Mouse (Mus musculus): ENCODE results near the gene Cadps. TPM values are rescaled to one million over a fixed set of nuclear protein-coding genes. Genes with fewer than 3 reads are reported as not detected.

The Cadps gene
- polyA plus RNA-seq, 1 experiment from 2014 or later = 2.3 TPM

DNA sequence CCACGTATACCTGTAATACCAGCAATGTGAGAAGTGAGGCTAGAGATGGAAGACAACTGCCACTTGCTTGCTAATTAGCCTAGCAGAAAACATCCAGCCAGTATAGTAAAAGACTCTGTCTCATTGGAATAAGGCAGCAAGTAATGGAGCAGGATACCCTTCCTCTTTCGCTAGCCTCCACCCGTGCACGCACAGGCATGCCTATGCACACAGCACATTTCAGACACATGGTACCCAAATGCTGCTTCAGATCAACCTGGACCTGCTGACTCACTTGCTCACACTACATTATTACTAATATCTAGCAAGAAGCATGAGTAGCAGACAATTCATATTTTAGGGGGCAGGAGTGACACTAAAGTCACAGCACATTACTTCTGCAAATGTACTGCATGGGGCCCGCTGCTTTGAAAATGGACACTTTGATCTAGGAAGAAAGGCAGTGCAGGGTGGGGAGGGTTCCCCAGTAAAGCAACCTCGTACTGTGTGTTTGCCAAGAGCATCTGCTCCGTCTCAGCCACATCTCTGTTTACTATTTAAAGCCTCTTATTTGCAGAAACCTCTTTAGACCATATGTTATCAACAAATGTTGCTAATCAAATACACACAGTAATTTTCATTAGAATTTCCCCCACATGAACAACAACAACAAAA is 263.8 kb downstream of the Cadps start:
- Histone ChIP-seq H3K36me3 (ENCODE audit: control insufficient read depth, insufficient read depth, low read length) (no peaks in the 10 kb centered on the region), H3K4me2 (ENCODE audit: low read depth, low read length) (no peak overlapping the region), H3K9me3 (replicated peaks; ENCODE audit: control insufficient read depth, low read length) (no peaks in the 10 kb centered on the region), H3K9ac (ENCODE audit: low read length) (no peak overlapping the region), H3K27me3 (ENCODE audit: control insufficient read depth, insufficient read depth, low read length) (no peaks in the 10 kb centered on the region), H3K4me1 (ENCODE audit: control insufficient read depth, insufficient read depth, low read length) (no peaks in the 10 kb centered on the region), H3K27ac (ENCODE audit: low read length) (no peak overlapping the region), H3K4me3 (replicated peaks; ENCODE audit: low read length) (no peak overlapping the region)
- no peak for ATAC-seq (ENCODE audit: insufficient read depth, low FRiP score)
- 58% methylated on average over 7 of the region's 7 CpGs for WGBS

DNA sequence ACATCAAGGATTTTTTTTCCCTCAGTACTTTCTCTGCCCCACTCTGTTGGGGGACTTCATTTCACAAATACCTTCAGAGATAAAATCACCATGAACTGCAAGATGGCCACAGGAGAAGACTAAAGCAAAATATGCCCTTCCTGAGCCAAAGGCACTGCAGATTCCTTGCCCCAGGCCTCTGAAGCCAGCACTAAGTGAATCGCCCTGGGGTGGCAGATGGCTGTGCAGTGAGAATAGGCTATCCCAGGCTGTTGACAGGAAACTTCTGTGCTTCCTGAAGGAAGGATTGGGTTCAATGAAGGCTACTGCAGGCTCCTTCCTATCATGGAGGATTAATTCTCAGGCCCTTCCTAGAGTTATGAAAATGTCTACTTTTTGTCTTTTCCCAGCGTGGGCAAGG is 268.4 kb downstream of the Cadps start:
- Histone ChIP-seq H3K27ac (ENCODE audit: low read length) (no peak overlapping the region), H3K9ac (ENCODE audit: low read length) (no peak overlapping the region), H3K4me3 (replicated peaks; ENCODE audit: low read length) (no peak overlapping the region), H3K4me1 (ENCODE audit: control insufficient read depth, insufficient read depth, low read length) (no peaks in the 10 kb centered on the region), H3K9me3 (replicated peaks; ENCODE audit: control insufficient read depth, low read length) (no peaks in the 10 kb centered on the region), H3K4me2 (ENCODE audit: low read depth, low read length) (no peak overlapping the region), H3K36me3 (ENCODE audit: control insufficient read depth, insufficient read depth, low read length) (no peaks in the 10 kb centered on the region), H3K27me3 (ENCODE audit: control insufficient read depth, insufficient read depth, low read length) (no peaks in the 10 kb centered on the region)
- no peak for ATAC-seq (ENCODE audit: insufficient read depth, low FRiP score)
- WGBS = 66% methylated on average over 2 of the region's 2 CpGs

DNA sequence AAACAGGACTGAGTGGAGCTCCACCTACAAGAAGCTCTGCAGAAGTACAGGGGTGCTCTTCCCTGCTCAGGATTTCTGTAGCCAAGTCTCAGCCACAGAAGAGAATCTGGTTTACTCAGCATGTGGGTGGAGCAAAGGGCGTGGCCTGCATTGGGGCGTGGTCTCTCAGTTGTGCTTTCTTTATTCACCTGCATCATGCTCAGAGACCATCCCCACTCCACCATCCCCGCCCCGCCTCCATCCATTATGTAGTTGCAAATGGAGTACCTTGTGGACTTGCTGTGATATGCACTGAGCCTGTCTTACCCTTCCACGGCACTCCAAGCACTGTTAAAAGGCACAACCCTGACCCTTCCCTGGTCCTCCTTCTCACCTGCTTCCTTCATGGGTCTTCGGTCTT is 271.5 kb downstream of the Cadps start:
- no peak overlapping the region for H3K9ac ChIP-seq (ENCODE audit: low read length)
- H3K4me2 ChIP-seq (ENCODE audit: low read depth, low read length) = no peak overlapping the region
- H3K9me3 ChIP-seq (replicated peaks; ENCODE audit: control insufficient read depth, low read length) = no peaks in the 10 kb centered on the region
- H3K36me3 ChIP-seq (ENCODE audit: control insufficient read depth, insufficient read depth, low read length) = no peaks in the 10 kb centered on the region
- H3K4me1 ChIP-seq (ENCODE audit: control insufficient read depth, insufficient read depth, low read length) = no peaks in the 10 kb centered on the region
- H3K27ac ChIP-seq (ENCODE audit: low read length) = no peak overlapping the region
- H3K27me3 ChIP-seq (ENCODE audit: control insufficient read depth, insufficient read depth, low read length) = no peaks in the 10 kb centered on the region
- no peak overlapping the region for H3K4me3 ChIP-seq (replicated peaks; ENCODE audit: low read length)
- no peak for ATAC-seq (ENCODE audit: insufficient read depth, low FRiP score)
- WGBS = 35% methylated on average over 6 of the region's 6 CpGs

DNA sequence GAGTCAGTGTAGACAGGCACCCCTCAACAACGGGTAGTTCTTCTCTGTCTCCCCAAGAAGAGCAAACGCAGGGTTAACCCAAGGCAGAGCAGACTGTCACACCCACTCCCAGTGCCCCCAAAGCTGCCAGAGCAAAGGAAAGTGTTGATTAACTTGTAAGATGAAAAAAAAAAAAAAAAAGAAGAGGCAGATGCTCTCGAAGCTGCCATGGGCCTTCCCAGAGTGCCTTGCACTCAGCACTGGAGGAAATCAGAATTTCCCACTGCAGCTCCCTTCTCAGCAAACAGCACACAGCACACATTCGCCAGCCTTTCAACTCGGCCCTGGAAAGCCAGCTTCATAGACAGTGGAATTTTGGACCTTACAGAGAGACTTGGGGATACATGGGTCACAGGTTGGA is 271.9 kb downstream of the Cadps start:
- H3K9me3 ChIP-seq (replicated peaks; ENCODE audit: control insufficient read depth, low read length) = no peaks in the 10 kb centered on the region
- no peaks in the 10 kb centered on the region for H3K4me1 ChIP-seq (ENCODE audit: control insufficient read depth, insufficient read depth, low read length)
- 39% methylated on average over 5 of the region's 5 CpGs for WGBS
- H3K36me3 ChIP-seq (ENCODE audit: control insufficient read depth, insufficient read depth, low read length) = no peaks in the 10 kb centered on the region
- H3K27me3 ChIP-seq (ENCODE audit: control insufficient read depth, insufficient read depth, low read length) = no peaks in the 10 kb centered on the region
- no peak overlapping the region for H3K27ac ChIP-seq (ENCODE audit: low read length)
- no peak for ATAC-seq (ENCODE audit: insufficient read depth, low FRiP score)
- H3K4me2 ChIP-seq (ENCODE audit: low read depth, low read length) = no peak overlapping the region
- no peak overlapping the region for H3K9ac ChIP-seq (ENCODE audit: low read length)
- H3K4me3 ChIP-seq (replicated peaks; ENCODE audit: low read length) = no peak overlapping the region

DNA sequence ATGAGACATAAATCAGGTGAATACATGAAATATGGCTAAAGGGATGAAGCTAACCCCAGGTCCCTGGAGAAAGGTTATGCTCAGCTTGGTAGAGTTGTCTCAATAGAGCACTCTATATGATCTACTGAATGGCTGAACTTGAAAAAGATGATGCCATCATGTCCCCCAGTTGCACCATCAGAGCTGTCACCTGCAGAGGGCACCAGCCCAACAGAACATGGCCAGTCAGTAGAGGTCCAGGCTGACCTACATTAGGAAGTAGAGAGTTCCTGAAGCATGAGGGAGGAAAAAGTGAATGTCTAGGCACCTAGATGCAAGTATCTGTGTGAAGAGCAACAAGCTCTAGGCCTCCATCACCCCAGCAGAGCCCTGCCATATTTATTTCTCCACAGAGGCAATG is 273.6 kb downstream of the Cadps start:
- H3K9ac ChIP-seq (ENCODE audit: low read length) = no peak overlapping the region
- no peak overlapping the region for H3K4me3 ChIP-seq (replicated peaks; ENCODE audit: low read length)
- H3K36me3 ChIP-seq (ENCODE audit: control insufficient read depth, insufficient read depth, low read length) = no peaks in the 10 kb centered on the region
- no peaks in the 10 kb centered on the region for H3K9me3 ChIP-seq (replicated peaks; ENCODE audit: control insufficient read depth, low read length)
- H3K27me3 ChIP-seq (ENCODE audit: control insufficient read depth, insufficient read depth, low read length) = no peaks in the 10 kb centered on the region
- H3K4me2 ChIP-seq (ENCODE audit: low read depth, low read length) = no peak overlapping the region
- no peak overlapping the region for H3K27ac ChIP-seq (ENCODE audit: low read length)
- no peak for ATAC-seq (ENCODE audit: insufficient read depth, low FRiP score)
- H3K4me1 ChIP-seq (ENCODE audit: control insufficient read depth, insufficient read depth, low read length) = no peaks in the 10 kb centered on the region

DNA sequence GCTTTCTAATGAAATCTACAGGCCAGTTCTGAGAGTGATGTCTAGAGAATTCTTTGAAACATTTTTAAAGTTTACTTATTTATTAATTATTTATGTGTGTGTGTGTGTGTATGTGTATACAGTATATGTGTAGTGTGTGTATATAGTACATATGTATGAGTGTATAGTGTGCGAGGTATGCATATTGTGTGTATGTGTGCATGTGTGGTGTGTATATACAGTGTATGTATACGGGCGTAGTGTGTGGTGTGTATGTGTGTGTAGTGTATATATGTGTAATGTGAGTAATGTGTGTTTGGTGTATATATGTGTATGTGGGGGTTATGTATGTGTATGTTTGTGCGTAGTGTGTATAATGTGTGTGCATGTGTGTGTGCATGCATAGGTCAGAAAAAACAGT is 275.4 kb downstream of the Cadps start:
- H3K9me3 ChIP-seq (replicated peaks; ENCODE audit: control insufficient read depth, low read length) = no peaks in the 10 kb centered on the region
- no peaks in the 10 kb centered on the region for H3K36me3 ChIP-seq (ENCODE audit: control insufficient read depth, insufficient read depth, low read length)
- no peak overlapping the region for H3K4me3 ChIP-seq (replicated peaks; ENCODE audit: low read length)
- no peak for ATAC-seq (ENCODE audit: insufficient read depth, low FRiP score)
- no peaks in the 10 kb centered on the region for H3K27me3 ChIP-seq (ENCODE audit: control insufficient read depth, insufficient read depth, low read length)
- no peak overlapping the region for H3K27ac ChIP-seq (ENCODE audit: low read length)
- 90% methylated on average over 4 of the region's 4 CpGs for WGBS
- no peak overlapping the region for H3K4me2 ChIP-seq (ENCODE audit: low read depth, low read length)
- H3K9ac ChIP-seq (ENCODE audit: low read length) = no peak overlapping the region
- no peaks in the 10 kb centered on the region for H3K4me1 ChIP-seq (ENCODE audit: control insufficient read depth, insufficient read depth, low read length)

DNA sequence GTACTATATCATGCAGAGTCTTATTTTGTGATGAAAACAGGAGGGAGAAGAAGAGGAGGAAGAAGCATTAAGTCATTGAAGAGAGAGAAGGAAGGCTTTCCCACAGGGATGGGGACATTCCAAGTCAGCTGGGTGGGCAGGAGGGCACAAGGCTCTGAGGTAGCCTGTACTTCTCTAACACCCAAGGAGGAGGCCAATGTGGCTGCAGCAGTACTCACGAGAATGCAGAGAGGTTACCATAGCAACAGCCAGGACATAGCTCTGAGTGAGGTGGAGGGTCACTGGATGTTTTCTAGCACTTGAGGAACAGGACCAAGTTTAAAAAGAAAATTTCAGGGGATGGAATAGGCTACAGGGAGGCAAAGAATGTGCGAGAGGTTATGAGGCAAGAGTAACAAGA is 281.1 kb downstream of the Cadps start:
- Histone ChIP-seq H3K4me1 (ENCODE audit: control insufficient read depth, insufficient read depth, low read length) (no peaks in the 10 kb centered on the region), H3K4me3 (replicated peaks; ENCODE audit: low read length) (no peak overlapping the region), H3K4me2 (ENCODE audit: low read depth, low read length) (no peak overlapping the region), H3K9ac (ENCODE audit: low read length) (no peak overlapping the region), H3K36me3 (ENCODE audit: control insufficient read depth, insufficient read depth, low read length) (no peaks in the 10 kb centered on the region), H3K27me3 (ENCODE audit: control insufficient read depth, insufficient read depth, low read length) (no peaks in the 10 kb centered on the region), H3K27ac (ENCODE audit: low read length) (no peak overlapping the region), H3K9me3 (replicated peaks; ENCODE audit: control insufficient read depth, low read length) (no peaks in the 10 kb centered on the region)
- ATAC-seq (ENCODE audit: insufficient read depth, low FRiP score) = no peak
- 50% methylated on average over 2 of the region's 2 CpGs for WGBS

DNA sequence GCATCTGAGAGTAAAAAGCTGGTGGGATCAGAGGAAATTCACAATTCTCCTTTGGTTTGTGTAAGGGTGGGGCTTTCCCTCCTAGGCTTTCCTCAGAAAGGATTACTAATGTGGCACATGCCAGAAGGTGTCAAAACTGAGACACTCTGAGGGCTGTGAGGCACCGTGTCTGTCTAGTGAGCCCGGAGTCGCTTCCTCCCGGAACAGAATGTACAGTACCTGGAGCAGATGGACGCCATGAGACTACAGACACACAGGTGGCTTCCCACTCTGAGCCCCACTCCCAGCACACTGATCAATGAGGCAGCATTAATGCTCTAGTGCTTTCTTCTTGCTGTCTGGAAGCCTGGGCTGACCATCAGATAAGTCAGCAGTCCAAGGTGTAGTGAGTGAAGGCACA is 283.8 kb downstream of the Cadps start:
- no peak overlapping the region for H3K4me2 ChIP-seq (ENCODE audit: low read depth, low read length)
- WGBS = 79% methylated on average over 5 of the region's 5 CpGs

DNA sequence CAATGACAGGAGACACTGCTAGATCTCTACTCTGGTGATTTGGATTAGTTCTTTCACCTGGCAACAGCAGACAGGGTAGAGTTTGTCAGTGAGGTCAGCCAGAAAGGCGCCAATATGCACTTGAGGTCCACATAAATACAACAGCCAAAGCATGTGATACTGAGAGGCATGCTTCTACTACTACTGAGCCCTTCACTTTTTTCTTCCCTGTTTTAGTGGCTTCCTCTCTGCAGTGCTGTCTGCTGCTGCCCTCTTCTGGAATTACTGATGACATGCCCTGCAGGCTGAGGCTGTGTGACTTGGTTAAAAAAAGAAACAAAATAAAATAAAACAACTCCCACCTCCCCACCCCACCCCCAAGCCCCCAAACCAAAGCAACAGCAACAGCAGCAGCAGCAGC is 291.8 kb downstream of the Cadps start:
- Histone ChIP-seq H3K4me2 (ENCODE audit: low read depth, low read length) (no peak overlapping the region), H3K9ac (ENCODE audit: low read length) (no peak overlapping the region), H3K27ac (ENCODE audit: low read length) (no peak overlapping the region), H3K4me1 (ENCODE audit: control insufficient read depth, insufficient read depth, low read length) (no peaks in the 10 kb centered on the region), H3K4me3 (replicated peaks; ENCODE audit: low read length) (no peak overlapping the region), H3K9me3 (replicated peaks; ENCODE audit: control insufficient read depth, low read length) (no peaks in the 10 kb centered on the region), H3K36me3 (ENCODE audit: control insufficient read depth, insufficient read depth, low read length) (no peaks in the 10 kb centered on the region), H3K27me3 (ENCODE audit: control insufficient read depth, insufficient read depth, low read length) (no peaks in the 10 kb centered on the region)
- no peak for ATAC-seq (ENCODE audit: insufficient read depth, low FRiP score)
- WGBS = 20% methylated on average over 1 of the region's 1 CpGs

More for the DNA sequence above, 283.8 kb downstream of the Cadps start:
- Histone ChIP-seq H3K4me3 (replicated peaks; ENCODE audit: low read length) (no peak overlapping the region), H3K4me1 (ENCODE audit: control insufficient read depth, insufficient read depth, low read length) (no peaks in the 10 kb centered on the region), H3K27me3 (ENCODE audit: control insufficient read depth, insufficient read depth, low read length) (no peaks in the 10 kb centered on the region), H3K27ac (ENCODE audit: low read length) (no peak overlapping the region), H3K36me3 (ENCODE audit: control insufficient read depth, insufficient read depth, low read length) (no peaks in the 10 kb centered on the region), H3K9ac (ENCODE audit: low read length) (no peak overlapping the region), H3K9me3 (replicated peaks; ENCODE audit: control insufficient read depth, low read length) (no peaks in the 10 kb centered on the region)
- no peak for ATAC-seq (ENCODE audit: insufficient read depth, low FRiP score)

DNA sequence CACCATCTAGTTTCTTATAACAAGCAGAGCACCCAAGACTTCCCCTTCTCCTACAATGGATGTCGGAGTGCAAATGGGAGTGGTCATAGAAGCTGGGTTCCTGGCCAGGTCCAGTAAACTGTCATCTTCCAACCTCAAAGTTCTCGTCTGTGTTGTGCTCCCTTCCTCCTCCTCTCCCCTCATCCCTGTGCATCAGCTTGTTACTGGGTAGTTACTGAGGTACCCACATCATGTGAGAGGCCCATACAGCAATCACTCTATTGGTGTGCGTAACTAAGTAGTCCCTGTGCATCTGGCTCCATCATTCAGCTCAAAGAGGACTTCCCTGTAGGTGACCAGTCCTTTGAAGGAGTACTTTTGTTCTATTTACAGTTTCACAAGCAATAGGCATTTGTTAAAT is 292.3 kb downstream of the Cadps start:
- H3K36me3 ChIP-seq (ENCODE audit: control insufficient read depth, insufficient read depth, low read length) = no peaks in the 10 kb centered on the region
- no peak overlapping the region for H3K4me3 ChIP-seq (replicated peaks; ENCODE audit: low read length)
- no peaks in the 10 kb centered on the region for H3K9me3 ChIP-seq (replicated peaks; ENCODE audit: control insufficient read depth, low read length)
- H3K9ac ChIP-seq (ENCODE audit: low read length) = no peak overlapping the region
- H3K27ac ChIP-seq (ENCODE audit: low read length) = no peak overlapping the region
- H3K4me1 ChIP-seq (ENCODE audit: control insufficient read depth, insufficient read depth, low read length) = no peaks in the 10 kb centered on the region
- no peak overlapping the region for H3K4me2 ChIP-seq (ENCODE audit: low read depth, low read length)
- no peaks in the 10 kb centered on the region for H3K27me3 ChIP-seq (ENCODE audit: control insufficient read depth, insufficient read depth, low read length)
- no peak for ATAC-seq (ENCODE audit: insufficient read depth, low FRiP score)
- 64% methylated on average over 3 of the region's 3 CpGs for WGBS
